Mouse (Mus musculus) lung, embryonic 15.5 days (tissue): ENCODE data around the gene Basp1. TPM values are rescaled to one million over a fixed set of nuclear protein-coding genes. Genes with fewer than 3 reads are reported as not detected.
"Not testable (repeated sequence)": the region's sequence is repeated elsewhere in the genome, so short reads cannot be mapped to it uniquely, and the experiment has no call there.

Experiments
- ATAC-seq: fragments of 200-750 bp; cut with Nextera tagmentation; 2 replicates; pipeline ENCODE4 v1.8.0; 2017; ENCODE audit warnings: moderate number of reproducible peaks, borderline replicate concordance; ENCODE audit not compliant: low FRiP score, low TSS enrichment; ENCODE audit errors: extremely low read depth
- H3K27ac ChIP-seq: fragments of 300-500 bp; sonication (generic); 2 replicates; pipeline ENCODE4 v1.5.1; 2015; ENCODE audit warnings: moderate library complexity, mild to moderate bottlenecking, inconsistent platforms
- H3K27me3 ChIP-seq: fragments of 300-500 bp; sonication (generic); 2 replicates; pipeline ENCODE4 v1.6.1; 2015; ENCODE audit warnings: inconsistent platforms
- H3K36me3 ChIP-seq: fragments of 300-500 bp; sonication (generic); 2 replicates; pipeline ENCODE4 v1.6.1; 2015; ENCODE audit warnings: inconsistent platforms
- H3K4me1 ChIP-seq: fragments of 300-500 bp; sonication (generic); 2 replicates; pipeline ENCODE4 v1.6.1; 2015; ENCODE audit warnings: inconsistent platforms
- H3K4me2 ChIP-seq: fragments of 300-500 bp; sonication (generic); 2 replicates; pipeline ENCODE4 v1.6.1; 2015; ENCODE audit warnings: inconsistent platforms, mild to moderate bottlenecking, moderate library complexity
- H3K4me3 ChIP-seq: fragments of 300-500 bp; sonication (generic); 2 replicates; pipeline ENCODE4 v1.5.1; 2015; ENCODE audit warnings: mild to moderate bottlenecking, inconsistent platforms
- H3K9ac ChIP-seq: fragments of 300-500 bp; sonication (generic); 2 replicates; pipeline ENCODE4 v1.6.1; 2015; ENCODE audit warnings: inconsistent platforms
- H3K9me3 ChIP-seq: fragments of 300-500 bp; sonication (generic); 2 replicates; pipeline ENCODE4 v1.6.1; 2016; ENCODE audit warnings: inconsistent platforms
- WGBS: fragments of 180-500 bp; shearing (Covaris S2); methylation state at CpG from one replicate; pipeline ENCODE4 v1.1.7; 2015; 5-methylcytosine and 5-hydroxymethylcytosine counted together
- polyA plus RNA-seq: library from polyadenylated mRNA; unstranded; fragments of >200 nt; fragmentation: Nextera tagmentation; extraction: Ambion mirVana; gene quantifications from 2 replicates; pipeline ENCODE4 v1.2.1, GENCODE M21; 2015

The Basp1 gene
- 28.4 and 32.1 TPM in 2 replicates for polyA plus RNA-seq

DNA sequence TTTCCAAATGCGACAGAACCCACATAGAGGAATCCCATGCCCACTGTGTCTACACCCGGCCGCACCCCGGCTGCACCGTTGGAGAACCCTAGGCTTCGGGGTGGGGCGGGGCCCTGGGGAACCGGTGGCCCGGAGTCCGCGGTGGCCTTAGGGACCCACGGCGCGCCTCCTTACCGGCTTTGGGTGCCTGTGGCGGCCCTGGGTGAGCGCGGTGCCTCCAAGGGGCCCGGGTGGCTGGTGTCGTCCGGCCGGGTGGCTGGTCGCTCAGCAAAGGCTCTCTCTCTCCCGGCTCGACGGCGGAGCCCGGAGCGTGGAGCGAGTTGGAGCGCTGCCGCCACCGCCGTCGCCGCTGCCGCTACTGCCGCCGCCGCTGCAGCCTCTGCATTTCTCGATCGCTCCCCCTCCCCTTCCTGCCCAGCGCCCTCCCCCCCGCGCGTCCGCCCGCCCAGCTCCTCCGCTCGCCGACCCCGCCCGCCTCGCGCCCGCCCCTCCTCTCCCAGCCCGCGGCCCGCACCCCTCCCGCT is at the start of gene Basp1:
Gene Basp1 (minus strand): TSS at position 387 of the 524 bp plus-strand sequence.
- peak within 1 kb of the TSS; percentile 82 for H3K9ac ChIP-seq
- peak within 1 kb of the TSS; percentile 87 for H3K27ac ChIP-seq

DNA sequence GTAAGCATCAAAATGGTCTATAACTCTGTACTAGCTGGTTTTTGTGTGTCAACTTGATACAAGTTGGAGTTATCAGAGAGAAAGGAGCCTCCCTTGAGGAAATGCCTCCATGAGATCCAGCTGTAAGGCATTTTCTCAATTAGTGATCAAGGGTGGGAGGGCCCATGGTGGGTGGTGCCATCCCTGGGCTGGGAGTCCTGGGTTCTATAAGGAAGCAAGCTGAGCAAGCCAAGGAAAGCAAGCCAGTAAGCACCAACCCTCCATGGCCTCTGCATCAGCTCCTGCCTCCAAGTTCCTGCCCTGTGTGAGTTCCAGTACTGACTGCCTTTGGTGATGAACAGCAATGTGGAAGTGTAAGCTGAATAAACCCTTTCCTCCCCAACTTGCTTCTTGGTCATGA is 49.5 kb upstream of the Basp1 start:
- H3K27ac ChIP-seq, H3K9ac ChIP-seq, H3K27me3 ChIP-seq, H3K4me3 ChIP-seq, ATAC-seq, H3K9me3 ChIP-seq, H3K4me2 ChIP-seq, H3K36me3 ChIP-seq: not testable (repeated sequence)
- H3K4me1 ChIP-seq, result peaks cover 25% of the 10 kb centered on the region

More for the DNA sequence above, at the start of gene Basp1:
- Histone ChIP-seq H3K4me3 (peak within 1 kb of the TSS; percentile 84), H3K36me3 (no peaks in the 10 kb centered on the region), H3K27me3 (no peaks in the 10 kb centered on the region), H3K4me2 (peak within 1 kb of the TSS; percentile 88), H3K9me3 (no peaks in the 10 kb centered on the region), H3K4me1 (peaks cover 21% of the 10 kb centered on the region)
- ATAC-seq, result peak; percentile 70
- 0% methylated on average over 35 of the region's 60 CpGs for WGBS

DNA sequence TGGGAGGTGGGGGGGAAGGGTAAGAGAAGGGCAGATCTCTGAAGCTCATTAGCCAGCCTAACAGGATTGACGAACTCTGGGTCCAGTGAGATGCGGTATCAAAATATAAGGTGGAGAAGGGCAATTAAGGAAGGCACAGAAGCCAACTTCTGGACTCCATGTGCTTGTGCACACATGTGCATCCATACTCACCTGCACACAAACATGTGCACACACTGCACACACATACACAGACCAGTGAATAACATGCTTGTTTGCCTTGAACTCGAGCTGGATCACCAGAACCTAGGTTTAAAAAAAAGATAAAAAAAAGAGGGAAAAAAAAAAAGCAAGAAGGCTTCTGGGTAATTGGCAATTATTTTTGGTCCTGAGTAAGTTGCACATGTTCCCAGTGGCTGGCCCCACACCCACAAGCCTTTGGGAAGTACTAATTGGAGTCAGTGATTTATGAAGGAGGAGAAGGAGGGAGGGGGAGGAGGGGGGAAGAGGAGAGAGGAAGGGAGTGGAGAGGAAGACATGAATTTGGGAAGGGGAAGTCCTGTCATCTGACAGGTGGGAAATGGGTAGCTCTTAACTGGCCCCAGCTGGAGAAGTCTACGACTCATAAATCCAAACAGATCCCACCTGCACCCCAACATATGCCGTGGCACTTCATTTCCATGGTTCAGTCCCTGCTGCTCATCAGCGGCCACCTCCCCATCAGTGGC is 48.6 kb upstream of the Basp1 start:
- H3K4me2 ChIP-seq, result no peak overlapping the region
- peaks cover 25% of the 10 kb centered on the region for H3K4me1 ChIP-seq
- whole genome bisulfite sequencing, result 73% methylated on average over 6 of the region's 6 CpGs
- H3K4me3 ChIP-seq, result no peak overlapping the region
- no peak for ATAC-seq
- H3K9ac ChIP-seq, result no peak overlapping the region
- H3K36me3 ChIP-seq, result no peaks in the 10 kb centered on the region
- H3K9me3 ChIP-seq, result no peaks in the 10 kb centered on the region
- H3K27me3 ChIP-seq, result no peaks in the 10 kb centered on the region
- no peak overlapping the region for H3K27ac ChIP-seq

DNA sequence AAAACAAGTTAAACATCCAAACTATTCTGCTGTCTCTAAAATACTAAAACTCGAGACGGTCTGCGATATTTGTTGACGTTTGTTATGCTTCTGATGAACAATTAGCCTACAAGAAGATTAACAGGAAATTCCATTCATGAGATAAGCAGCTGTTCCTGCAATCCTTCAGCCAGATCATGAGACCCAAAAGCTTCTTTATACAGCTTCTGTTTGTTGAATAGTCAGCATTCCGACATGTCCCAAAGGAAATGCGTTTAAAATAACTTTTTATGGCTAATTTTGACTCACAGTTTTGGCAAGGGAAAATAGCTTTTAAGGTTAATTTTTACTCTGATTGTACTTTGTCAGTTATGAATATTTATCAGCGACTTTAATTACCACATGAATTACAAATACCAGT is 46.3 kb upstream of the Basp1 start:
- Histone ChIP-seq H3K4me2 (no peak overlapping the region), H3K4me3 (no peak overlapping the region), H3K9me3 (no peaks in the 10 kb centered on the region), H3K27me3 (no peaks in the 10 kb centered on the region), H3K36me3 (no peaks in the 10 kb centered on the region), H3K9ac (no peak overlapping the region), H3K27ac (peak overlapping the region; percentile 82), H3K4me1 (peaks cover 25% of the 10 kb centered on the region)
- 21% methylated on average over 7 of the region's 7 CpGs for WGBS
- peak; percentile 83; the same call in 1 of the 2 replicates for ATAC-seq

DNA sequence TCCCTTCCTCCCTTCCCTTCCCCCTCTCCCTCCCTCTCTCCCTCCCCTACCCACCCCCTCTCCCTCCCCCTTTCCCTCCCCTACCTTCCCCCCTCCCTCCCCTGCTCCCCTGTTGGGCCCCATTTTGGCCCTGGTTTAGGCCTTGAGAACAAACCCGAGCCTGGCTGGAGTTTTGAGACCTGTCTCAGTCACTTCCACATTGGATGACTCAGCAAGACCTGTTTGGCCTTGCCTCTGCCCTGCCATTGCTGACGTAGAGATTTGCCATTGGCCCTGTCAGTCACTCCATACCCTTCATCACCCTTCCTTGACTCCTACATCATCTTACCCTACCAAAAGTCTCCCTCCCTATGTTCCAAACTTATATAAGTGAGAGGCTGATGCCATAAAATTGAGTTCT is 43.9 kb upstream of the Basp1 start:
- Histone ChIP-seq H3K4me3 (no peak overlapping the region), H3K27ac (no peak overlapping the region), H3K4me2 (no peak overlapping the region), H3K9me3 (no peaks in the 10 kb centered on the region), H3K4me1 (peaks cover 25% of the 10 kb centered on the region), H3K9ac (no peak overlapping the region), H3K27me3 (no peaks in the 10 kb centered on the region), H3K36me3 (no peaks in the 10 kb centered on the region)
- WGBS, result 56% methylated on average over 2 of the region's 2 CpGs
- ATAC-seq, result no peak

DNA sequence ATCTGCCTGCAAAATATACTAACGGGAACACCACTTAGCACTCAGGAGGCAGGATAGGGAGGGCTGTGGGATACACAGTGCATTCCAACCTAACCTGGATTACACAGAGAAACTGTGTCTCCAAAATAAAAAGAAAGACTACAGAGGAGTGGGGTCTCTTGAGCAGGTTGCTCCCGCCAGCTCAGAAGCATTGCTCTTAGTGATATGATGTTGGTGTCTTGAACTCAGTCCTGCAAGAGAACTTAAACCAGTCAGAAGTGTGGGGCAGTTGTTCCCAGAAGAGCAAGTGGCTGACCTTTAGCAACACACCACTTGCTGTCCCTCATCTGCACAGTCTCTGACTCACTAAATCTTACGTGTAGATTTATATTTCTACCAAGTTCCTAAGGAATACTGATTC is 40.0 kb upstream of the Basp1 start:
- WGBS, result 80% methylated on average over 3 of the region's 3 CpGs
- no peaks in the 10 kb centered on the region for H3K9me3 ChIP-seq
- H3K4me2 ChIP-seq, result no peak overlapping the region
- no peak for ATAC-seq
- no peaks in the 10 kb centered on the region for H3K36me3 ChIP-seq
- no peaks in the 10 kb centered on the region for H3K27me3 ChIP-seq
- H3K9ac ChIP-seq, result no peak overlapping the region
- H3K4me3 ChIP-seq, result no peak overlapping the region
- no peak overlapping the region for H3K27ac ChIP-seq
- no peaks in the 10 kb centered on the region for H3K4me1 ChIP-seq

DNA sequence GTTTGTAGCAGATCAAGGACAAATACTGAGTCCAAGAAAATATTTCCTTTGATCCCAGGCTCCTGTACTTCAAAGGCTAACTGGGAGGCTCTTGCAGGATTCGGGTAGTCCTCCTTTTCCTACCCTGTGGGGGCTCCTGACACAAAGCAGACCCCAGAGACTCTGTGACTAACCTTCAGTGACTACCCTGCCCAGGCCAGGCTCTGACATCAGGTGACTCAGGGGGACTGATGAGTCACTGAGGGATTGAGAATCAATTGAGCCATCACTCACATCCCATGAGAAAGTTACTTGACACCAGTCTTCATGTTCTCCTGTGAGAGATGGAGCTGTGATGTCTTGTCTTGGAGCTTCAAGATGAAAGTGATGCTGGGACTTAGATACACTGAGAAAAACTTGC is 35.8 kb upstream of the Basp1 start:
- no peak for ATAC-seq
- H3K4me1 ChIP-seq, result peaks cover 9% of the 10 kb centered on the region
- no peaks in the 10 kb centered on the region for H3K9me3 ChIP-seq
- no peak overlapping the region for H3K9ac ChIP-seq
- H3K4me2 ChIP-seq, result no peak overlapping the region
- H3K36me3 ChIP-seq, result no peaks in the 10 kb centered on the region
- no peak overlapping the region for H3K27ac ChIP-seq
- no peak overlapping the region for H3K4me3 ChIP-seq
- WGBS, result 31% methylated on average over 1 of the region's 1 CpGs
- H3K27me3 ChIP-seq, result no peaks in the 10 kb centered on the region

DNA sequence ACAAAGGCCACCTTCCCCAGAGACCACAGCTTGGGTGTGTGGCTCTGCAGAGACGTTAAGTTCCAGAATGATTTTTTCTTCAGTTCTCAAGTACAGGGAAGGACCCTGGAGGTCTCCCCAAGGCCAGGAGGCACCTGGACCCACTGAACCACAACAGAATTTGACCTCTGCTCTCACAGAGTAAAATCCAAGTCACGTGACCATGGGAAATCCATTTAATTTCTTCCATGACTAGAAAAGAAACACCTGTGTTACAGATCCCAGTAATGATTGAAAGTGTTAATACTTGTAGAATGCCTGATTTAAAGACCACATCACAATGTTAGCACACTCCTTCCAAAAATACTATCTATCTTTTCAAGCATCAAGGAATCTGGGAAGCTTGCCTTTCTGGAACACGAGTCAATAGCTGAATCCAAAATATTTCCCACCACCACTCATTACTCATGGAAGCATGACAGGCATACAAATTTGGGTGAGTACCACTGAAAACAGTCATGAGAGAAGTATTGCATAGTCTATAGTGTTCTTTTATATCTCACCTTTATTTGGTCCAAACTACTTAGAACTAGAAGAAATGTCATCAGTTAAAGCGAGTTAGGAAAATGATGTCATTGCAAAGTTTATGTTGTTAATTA is 35.3 kb upstream of the Basp1 start:
- Histone ChIP-seq H3K27me3 (no peaks in the 10 kb centered on the region), H3K4me2 (no peak overlapping the region), H3K4me1 (peaks cover 9% of the 10 kb centered on the region), H3K9ac (no peak overlapping the region), H3K9me3 (no peaks in the 10 kb centered on the region), H3K36me3 (no peaks in the 10 kb centered on the region), H3K4me3 (no peak overlapping the region), H3K27ac (no peak overlapping the region)
- WGBS, result 69% methylated on average over 4 of the region's 4 CpGs
- ATAC-seq, result no peak

DNA sequence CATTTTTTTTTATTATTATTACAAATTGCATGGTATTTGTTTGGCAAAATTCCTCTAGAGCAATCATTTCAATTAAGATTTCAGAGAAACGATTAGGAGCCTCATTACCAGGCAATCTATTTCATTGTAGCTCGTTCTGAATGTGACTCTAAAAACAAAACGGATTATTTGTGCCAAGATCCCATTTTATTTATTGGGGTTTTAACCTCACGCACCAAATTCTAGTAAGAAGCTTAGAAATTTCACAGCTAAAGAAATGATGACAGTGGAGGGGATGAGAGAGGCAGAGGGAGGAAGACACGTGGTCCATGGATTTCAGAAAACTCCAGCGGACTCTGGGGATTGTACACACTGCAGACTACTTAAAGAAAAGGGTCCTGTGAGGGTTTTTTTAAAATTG is 33.6 kb upstream of the Basp1 start:
- WGBS, result 64% methylated on average over 6 of the region's 6 CpGs
- Histone ChIP-seq H3K27ac (no peak overlapping the region), H3K9me3 (no peaks in the 10 kb centered on the region), H3K4me1 (peaks cover 9% of the 10 kb centered on the region), H3K4me3 (no peak overlapping the region), H3K9ac (no peak overlapping the region), H3K4me2 (no peak overlapping the region), H3K27me3 (no peaks in the 10 kb centered on the region), H3K36me3 (no peaks in the 10 kb centered on the region)
- no peak for ATAC-seq

DNA sequence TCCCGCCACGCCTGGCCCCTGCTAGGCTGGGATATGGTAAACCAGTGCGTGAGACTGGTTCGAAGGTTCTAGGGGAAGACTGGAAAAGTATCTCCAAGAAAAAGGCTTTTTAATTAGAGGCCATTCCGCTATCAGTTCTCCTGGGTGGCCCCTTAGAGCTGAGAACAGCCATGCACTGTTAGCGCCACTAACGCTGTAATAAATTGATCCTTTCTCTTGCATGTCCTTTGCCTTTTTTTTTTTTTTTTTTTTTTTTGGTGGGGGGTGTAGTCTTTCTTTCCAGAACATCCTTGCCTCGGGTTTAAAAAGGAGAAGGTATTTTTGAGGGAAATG is 32.6 kb upstream of the Basp1 start:
- Histone ChIP-seq H3K27me3 (no peaks in the 10 kb centered on the region), H3K4me3 (no peak overlapping the region), H3K27ac (no peak overlapping the region), H3K4me1 (peaks cover 15% of the 10 kb centered on the region), H3K9me3 (no peaks in the 10 kb centered on the region), H3K4me2 (peak overlapping the region; percentile 44), H3K9ac (peak overlapping the region; percentile 1; the same call in 1 of the 2 replicates), H3K36me3 (no peaks in the 10 kb centered on the region)
- WGBS, result 30% methylated on average over 8 of the region's 8 CpGs
- no peak for ATAC-seq

DNA sequence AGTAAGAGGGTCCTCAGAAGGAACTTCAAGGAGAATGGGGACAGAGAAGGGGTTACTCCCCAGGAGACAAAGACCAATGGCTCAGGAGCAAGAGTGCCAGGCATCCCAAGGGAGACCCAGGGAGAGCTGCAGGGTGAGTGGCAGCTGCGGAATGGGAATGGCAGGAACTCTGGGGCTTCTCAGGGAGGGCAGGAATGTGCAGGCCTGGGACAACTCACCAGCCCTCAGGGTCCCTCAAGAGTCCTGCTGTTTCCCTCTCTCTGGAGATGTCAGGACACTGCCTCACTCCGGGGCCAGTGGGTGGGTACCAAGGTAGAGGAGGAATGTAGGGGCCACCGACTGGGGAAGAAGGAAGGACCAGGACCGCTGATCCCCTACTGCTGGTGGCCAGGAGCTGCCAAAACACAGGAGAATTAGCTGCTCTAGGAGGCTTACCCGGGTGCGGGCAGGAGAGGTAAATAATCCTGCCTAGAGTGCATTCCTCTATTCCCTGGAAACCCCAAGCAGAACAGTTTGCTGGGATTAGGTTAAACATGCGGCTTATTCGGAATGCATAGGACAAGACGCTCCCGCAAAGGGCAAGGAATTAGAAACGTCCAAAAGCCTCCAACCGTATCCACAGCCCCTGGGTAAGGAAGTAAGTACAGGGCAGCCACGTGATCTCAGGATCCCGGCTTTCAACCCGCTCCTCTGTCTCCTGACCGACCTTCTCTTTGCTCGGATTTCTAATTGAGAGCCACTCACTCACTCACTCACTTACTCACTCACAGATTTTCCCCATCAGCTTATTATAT is 32.0 kb upstream of the Basp1 start:
- WGBS, result 8% methylated on average over 17 of the region's 17 CpGs

DNA sequence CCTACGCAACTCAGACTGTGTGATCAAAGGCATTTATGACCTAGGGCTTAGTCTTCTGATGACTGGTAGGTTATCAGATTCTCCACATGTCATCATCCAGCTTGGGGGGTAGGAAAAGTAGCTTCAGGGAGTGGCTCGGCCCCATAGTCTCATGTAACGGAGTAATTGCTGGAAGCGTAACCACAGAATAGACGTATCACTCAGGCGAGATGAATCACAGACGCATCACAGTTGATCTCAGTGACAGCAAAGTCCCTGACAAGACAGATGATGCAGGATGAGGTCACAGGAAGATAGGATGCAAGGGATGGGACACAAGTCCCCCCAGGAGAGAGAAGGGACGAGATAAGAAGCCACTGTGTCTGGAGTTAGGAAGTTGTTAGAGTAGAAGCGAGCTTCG is 30.6 kb upstream of the Basp1 start:
- peaks cover 17% of the 10 kb centered on the region for H3K4me1 ChIP-seq
- H3K9ac ChIP-seq, result no peak overlapping the region
- H3K36me3 ChIP-seq, result no peaks in the 10 kb centered on the region
- no peak overlapping the region for H3K4me2 ChIP-seq
- H3K27me3 ChIP-seq, result no peaks in the 10 kb centered on the region
- H3K9me3 ChIP-seq, result no peaks in the 10 kb centered on the region
- ATAC-seq, result no peak
- no peak overlapping the region for H3K27ac ChIP-seq
- WGBS, result 77% methylated on average over 10 of the region's 10 CpGs
- no peak overlapping the region for H3K4me3 ChIP-seq

More for the DNA sequence above, 32.0 kb upstream of the Basp1 start:
- peak overlapping the region; percentile 44 for H3K4me2 ChIP-seq
- peaks cover 17% of the 10 kb centered on the region for H3K4me1 ChIP-seq
- H3K9me3 ChIP-seq, result no peaks in the 10 kb centered on the region
- H3K9ac ChIP-seq, result peak overlapping the region; percentile 1; the same call in 1 of the 2 replicates
- ATAC-seq, result 0 out of 2 replicates have a peak, but pooled peaks have one; percentile 36
- no peaks in the 10 kb centered on the region for H3K36me3 ChIP-seq
- no peak overlapping the region for H3K27ac ChIP-seq
- no peak overlapping the region for H3K4me3 ChIP-seq
- H3K27me3 ChIP-seq, result no peaks in the 10 kb centered on the region
